Mouse (Mus musculus): ENCODE data around the gene Ccdc89. TPM values are rescaled to one million over a fixed set of nuclear protein-coding genes. Genes with fewer than 3 reads are reported as not detected.
A peak's percentile ranks its signal among the peaks of the same experiment; 100 is the strongest.

Gene Ccdc89
- under 1 TPM; 0.47 to 0.58 TPM for total RNA-seq (2021)

GRCm38 (mm10) chr7:90426020-90427001, at the start of gene Ccdc89:
Ccdc89 (plus strand) TSS chr7:90426577.
- DNase-seq, result peak; percentile 73 to 76

GRCm38 (mm10) chr7:90384411-90384810, 42.0 kb upstream of the Ccdc89 start:
- DNase-seq, result no peak

GRCm38 (mm10) chr7:90386885-90387459, 39.4 kb upstream of the Ccdc89 start:
- DNase-seq, result peak; percentile 43 to 46

DNA sequence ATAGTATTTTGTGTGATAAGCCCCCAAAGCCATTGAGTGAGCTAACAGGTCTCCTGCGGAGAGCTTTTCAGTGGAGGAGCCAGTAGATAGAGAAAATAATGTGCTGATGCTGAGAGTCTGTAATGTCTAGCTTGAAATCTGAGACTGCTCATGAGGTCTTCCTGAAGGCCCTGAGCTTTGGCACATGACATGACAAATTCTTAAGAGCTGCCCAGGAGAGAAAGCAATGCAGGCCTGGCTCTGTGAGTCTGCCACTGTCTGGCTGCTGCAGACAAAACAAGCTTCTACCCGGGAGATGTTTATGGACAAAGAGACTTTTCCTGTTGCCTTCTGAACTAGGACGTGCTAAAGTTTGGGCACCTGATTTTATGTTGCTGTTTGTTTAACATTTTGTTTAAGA, 36.6 kb upstream of the Ccdc89 start:
- no peak for DNase-seq

DNA sequence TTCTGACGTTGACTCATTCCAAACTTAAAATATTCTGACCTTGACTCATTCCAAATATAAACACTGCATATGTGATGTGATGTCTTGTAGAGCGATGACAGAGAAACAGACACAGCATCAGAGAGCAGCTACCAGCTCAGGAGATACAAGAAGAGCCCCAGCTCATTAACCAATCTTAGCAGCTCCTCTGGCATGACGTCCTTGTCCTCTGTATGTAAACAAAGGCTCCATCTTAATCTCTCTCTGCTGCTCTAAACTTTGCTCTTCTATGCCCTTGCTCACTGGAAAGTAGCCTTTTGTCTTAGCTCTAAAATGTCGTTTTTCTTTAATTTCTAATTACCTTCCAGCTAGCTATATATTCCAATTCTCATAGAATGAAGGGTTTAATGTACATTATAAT, 31.3 kb upstream of the Ccdc89 start:
- no peak for DNase-seq

DNA sequence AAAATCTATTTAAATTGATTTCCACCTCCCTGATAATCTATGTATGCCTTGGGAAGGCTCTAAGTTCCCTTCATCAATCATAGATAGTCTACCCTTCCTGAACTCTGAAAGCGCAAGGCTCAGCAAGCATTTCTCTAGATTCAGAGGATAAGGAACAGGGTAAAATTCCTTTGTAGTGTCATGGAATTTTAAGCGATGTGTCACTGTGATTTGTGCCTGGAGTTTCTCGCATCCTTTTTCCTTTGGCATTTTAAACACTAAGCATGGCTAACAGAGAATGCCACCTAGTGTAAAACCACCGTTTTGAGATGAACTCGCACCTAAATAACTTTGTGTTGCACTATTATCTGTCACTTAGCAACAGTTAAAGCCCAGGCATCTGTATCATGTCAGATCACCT, 30.4 kb upstream of the Ccdc89 start:
- no peak for DNase-seq

DNA sequence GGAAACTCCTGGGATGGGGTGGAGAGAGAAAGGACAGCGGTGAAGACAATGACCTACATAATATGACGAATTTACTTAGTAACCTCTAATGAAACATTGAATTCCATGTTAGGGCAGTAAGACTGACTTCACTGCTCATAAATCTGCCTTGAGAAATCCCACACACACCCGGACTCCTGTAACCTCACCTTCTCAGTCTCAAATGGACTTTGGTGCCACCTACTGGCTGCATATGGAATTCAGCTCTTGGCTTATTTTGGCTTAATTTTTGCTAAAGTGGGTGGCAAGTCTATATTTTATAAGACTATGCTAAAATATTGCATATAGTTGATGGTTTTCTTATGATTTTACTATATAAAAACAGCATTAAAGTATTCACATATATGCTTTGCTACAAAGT, 16.4 kb upstream of the Ccdc89 start:
- DNase-seq, result peak; percentile 16 to 46

GRCm38 (mm10) chr7:90427006-90427405, 629 bp downstream of the Ccdc89 start:
- no peak for DNase-seq

- DNase-seq, result no peak
Observed at GRCm38 (mm10) chr7:90432221-90432620, 5.8 kb downstream of the Ccdc89 start.

DNA sequence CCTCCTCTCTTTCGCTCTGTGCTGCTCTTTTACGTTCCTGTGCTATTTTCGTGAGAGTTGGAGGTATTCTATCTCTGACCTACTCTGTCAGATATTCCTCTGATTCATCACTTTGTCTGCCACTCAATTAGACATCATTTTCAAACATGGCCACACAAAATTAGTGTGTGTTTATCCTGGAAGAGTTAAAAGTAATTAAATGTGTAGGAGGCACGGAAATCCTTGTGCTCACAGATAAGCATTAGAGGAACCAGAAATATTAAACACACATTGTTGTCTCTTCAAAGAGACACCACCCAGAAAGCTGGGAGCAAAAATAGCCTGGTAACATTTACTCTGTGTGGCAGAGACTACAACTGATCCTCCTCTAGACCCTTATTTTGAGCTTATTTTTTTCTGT, 13.7 kb downstream of the Ccdc89 start:
- no peak for DNase-seq

DNA sequence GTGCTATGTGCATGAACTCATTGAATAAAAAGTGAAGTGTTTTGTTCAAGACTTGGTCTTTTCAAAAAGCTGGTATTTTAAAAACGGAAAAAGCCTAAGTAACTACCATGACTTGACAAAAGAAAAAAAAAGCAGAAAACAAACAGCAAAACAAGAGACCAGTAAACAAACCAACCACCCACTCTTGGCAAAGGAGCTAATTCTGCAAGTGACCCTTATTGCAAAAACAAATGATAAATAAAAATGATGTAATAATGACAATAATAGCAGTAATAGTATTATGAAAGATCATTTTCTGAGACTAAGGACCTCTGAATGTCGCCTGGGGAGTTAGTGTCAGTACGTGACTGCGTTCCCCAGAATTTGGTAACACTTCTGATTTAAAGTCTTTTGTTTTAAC, 15.7 kb downstream of the Ccdc89 start:
- no peak for DNase-seq

DNA sequence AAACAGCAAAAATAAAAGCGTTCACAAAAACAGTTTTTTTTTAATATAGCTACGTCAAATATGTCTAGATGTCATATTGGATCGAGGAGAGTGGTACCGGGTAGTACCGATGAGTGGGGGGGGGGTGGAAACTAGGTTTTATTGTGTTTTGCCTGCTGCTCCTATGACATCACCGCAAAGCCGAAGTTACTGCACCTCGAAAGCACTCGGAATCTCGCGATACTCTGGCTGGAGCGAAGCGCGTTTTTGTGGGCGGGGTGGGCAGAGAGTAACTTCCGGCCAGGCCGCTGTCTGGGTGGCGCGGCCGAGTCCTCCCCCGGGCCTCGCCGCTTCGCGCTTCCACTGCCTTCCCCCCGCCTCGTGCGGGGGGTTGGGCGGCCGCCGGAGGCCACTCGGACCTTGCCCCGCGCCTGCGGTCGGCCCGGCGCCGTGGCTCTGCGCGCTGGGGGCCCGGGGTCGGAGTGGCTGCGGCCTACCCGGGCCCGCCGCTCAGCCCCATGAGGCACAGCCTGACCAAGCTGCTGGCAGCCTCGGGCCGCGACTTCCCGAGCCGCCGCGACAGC, 16.2 kb downstream of the Ccdc89 start, which contains the start of gene Crebzf:
Crebzf (plus strand) TSS at position 212 of the 563 bp plus-strand sequence.
- peak; percentile 92 to 93 for DNase-seq

DNA sequence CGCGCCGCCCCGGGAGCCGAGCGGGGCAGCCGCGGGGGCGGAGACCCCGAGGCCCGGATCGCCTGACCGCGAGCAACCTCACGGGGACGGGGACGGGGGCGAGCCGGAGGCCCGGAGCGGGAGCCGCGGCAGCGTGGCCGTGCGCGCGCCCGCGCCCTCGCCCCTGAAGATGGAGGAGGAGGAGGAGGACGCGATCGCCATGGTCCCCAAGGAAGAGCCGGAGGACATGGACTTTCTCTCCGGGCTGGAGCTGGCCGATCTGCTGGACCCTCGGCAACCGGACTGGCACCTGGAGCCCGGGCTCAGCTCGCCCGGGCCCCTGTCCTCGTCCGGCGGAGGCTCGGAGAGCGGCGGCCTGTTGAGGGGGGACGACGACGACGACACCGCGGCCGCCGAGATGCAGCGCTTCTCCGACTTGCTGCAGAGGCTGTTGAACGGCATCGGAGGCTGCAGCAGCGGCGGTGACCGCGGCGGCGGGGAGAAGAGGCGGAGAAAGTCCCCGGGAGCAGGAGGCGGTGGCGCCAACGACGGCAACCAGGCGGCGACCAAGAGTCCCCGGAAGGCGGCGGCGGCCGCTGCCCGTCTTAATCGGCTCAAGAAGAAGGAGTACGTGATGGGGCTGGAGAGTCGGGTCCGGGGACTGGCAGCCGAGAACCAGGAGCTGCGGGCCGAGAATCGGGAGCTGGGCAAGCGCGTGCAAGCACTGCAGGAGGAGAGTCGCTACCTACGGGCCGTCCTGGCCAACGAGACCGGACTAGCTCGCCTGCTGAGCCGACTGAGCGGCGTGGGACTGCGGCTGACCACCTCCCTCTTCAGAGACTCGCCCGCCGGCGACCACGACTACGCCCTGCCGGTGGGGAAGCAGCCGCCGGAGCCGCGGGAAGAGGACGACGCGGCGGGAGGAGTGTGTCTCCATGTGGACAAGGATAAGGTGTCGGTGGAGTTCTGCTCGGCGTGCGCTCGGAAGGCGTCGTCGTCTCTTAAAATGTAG, 17.0 kb downstream of the Ccdc89 start:
- peak; percentile 67 to 76 for DNase-seq

GRCm38 (mm10) chr7:90444206-90444605, 17.8 kb downstream of the Ccdc89 start:
- no peak for DNase-seq

- no peak for DNase-seq
Observed at GRCm38 (mm10) chr7:90456149-90456844, 29.9 kb downstream of the Ccdc89 start.

GRCm38 (mm10) chr7:90456845-90457468, 30.6 kb downstream of the Ccdc89 start, which contains the start of gene Tmem126a:
Tmem126a (minus strand) TSS chr7:90457229.
- DNase-seq, result peak; percentile 79 to 85

DNA sequence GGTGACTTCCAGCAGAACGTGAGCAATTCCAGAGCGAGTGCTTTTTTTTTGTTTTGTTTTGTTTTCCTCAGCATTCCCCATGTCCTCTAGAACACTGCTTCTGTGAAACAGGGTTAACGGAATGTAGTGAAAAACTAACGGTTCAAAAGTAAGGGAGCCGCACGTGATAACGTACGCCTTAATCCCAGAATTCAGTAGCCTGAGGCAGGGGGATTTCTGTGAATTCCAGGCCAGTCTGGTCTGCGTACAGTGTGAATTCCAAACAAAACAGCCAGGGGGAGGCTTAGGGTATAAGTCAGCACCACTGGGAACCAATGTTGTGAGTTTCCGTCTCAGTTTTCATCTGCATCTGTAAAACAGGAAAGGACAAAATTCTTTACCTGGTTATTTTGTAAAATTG, 31.1 kb downstream of the Ccdc89 start:
- DNase-seq, result no peak

- no peak for DNase-seq
Observed at GRCm38 (mm10) chr7:90460330-90460729, 34.0 kb downstream of the Ccdc89 start.

DNA sequence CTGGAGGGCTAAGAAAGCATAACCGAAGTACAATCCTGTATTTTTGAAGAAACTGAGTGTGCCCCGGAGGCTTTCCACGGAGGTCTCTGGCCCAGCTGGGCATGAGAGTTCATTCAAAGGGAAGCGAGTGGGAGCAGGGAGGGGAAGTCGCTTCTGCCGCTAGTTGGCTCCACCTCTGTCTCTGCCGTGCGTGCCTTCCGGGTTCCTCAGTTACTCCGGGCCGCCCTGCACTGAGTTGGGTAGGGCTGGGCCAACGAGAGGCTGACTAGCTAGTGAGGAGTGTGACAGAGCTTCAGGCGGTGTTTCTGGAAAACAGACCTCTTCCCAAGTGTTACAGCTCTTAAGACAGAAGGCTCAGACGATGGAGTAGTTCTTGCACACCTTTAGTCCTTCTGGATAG, 34.6 kb downstream of the Ccdc89 start:
- no peak for DNase-seq

GRCm38 (mm10) chr7:90461441-90461840, 35.1 kb downstream of the Ccdc89 start:
- DNase-seq, result no peak

- DNase-seq, result no peak
Observed at GRCm38 (mm10) chr7:90473511-90473910, 47.1 kb downstream of the Ccdc89 start.

Measured in layer of hippocampus, postnatal 36 days (tissue).